Mouse (Mus musculus): ENCODE measurements around the gene Gopc. TPM values are rescaled to one million over a fixed set of nuclear protein-coding genes. Genes with fewer than 3 reads are reported as not detected.

Gopc gene
- polyA plus RNA-seq, 1 experiment from 2014 or later = 15.9 TPM

DNA sequence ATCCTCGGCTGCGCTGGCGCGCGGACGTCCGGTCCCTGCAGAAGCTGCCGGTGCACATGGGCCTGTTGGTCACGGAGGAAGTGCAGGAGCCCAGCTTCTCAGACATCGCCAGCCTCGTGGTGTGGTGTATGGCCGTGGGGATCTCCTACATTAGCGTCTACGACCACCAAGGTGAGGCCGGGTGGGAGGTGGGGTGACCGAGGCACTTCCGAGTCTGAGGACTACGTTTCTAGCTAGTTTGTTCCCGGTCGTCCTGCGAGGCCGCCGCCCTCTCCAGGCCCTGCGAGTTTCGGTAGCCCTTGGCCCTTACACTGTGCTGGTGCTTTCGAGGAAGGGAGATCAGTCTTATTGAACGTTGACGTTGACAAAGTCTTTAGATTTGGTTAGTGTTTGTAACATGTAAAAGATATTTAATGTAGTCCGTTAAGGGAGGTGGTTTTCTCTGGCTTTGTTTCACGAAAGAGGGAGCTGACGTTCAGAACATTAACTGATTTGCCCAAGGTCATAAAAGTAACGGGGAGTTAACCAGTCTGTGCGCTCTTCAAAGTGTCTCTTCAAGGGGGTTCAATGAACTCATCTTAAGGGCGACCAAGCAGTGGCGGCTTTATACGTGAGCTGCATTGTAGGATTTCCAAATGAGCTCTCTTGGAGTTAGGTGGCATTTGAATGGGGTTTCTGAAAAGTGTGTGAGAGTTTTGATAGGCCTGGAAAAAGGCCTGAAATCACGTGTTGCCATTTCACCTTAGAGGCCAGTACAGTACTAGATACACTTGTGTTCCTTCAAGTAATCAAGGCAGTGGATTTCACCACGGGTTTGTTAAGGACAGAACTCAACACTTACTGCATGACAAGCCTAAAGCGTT, 36.3 kb upstream of the Gopc start:
- Histone ChIP-seq H3K4me3 (ENCODE audit: low read length) (peak overlapping the region; percentile 99), H3K36me3 (ENCODE audit: control insufficient read depth, insufficient read depth, low read length) (no peaks in the 10 kb centered on the region), H3K27ac (ENCODE audit: low read length) (peak overlapping the region; percentile 88), H3K4me2 (ENCODE audit: low read depth, low read length) (peak overlapping the region; percentile 69), H3K4me1 (ENCODE audit: control insufficient read depth, insufficient read depth, low read length) (peaks cover 25% of the 10 kb centered on the region), H3K9me3 (ENCODE audit: control insufficient read depth, low read length) (no peaks in the 10 kb centered on the region), H3K9ac (ENCODE audit: low read depth, low read length) (peak overlapping the region; percentile 98), H3K27me3 (replicated peaks; ENCODE audit: control insufficient read depth, insufficient read depth, low read length) (no peaks in the 10 kb centered on the region)
- WGBS = 2% methylated on average over 39 of the region's 39 CpGs
- peak; percentile 22 for ATAC-seq

DNA sequence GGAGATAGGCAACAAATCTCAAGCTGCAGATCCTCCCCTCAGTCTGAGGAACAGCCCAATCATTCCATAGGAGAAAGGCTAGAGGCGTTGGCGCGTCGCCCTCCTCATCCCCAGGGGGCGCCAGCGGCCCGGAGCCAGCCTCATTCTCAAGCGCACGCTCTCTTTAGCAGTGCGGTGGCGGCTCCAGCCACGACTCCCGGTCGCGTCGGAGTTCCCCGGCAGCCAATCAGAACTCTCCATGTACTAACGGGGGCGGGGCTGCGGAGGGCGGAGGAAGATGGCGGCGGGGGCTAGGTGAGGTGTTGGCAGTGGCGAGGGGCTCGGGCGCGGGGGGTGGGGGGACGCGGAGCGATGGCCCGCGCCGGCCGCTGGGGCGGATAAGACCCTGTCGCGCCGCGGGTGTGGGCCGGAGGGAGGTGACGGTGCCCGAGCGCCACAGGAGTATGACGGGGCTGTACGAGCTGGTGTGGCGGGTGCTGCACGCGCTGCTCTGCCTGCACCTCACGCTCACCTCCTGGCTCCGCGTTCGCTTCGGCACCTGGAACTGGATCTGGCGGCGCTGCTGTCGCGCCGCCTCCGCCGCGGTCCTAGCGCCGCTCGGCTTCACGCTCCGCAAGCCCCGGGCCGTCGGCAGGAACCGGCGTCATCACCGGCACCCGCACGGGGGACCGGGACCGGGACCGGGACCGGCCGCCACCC, 35.5 kb upstream of the Gopc start, which contains the start of gene Nus1:
Nus1 (plus strand) TSS at position 249 of the 699 bp plus-strand sequence.
- H3K4me3 ChIP-seq (ENCODE audit: low read length) = peak within 1 kb of the TSS; percentile 99
- H3K9me3 ChIP-seq (ENCODE audit: control insufficient read depth, low read length) = no peaks in the 10 kb centered on the region
- H3K27me3 ChIP-seq (replicated peaks; ENCODE audit: control insufficient read depth, insufficient read depth, low read length) = no peaks in the 10 kb centered on the region
- H3K4me2 ChIP-seq (ENCODE audit: low read depth, low read length) = peak within 1 kb of the TSS; percentile 69
- H3K4me1 ChIP-seq (ENCODE audit: control insufficient read depth, insufficient read depth, low read length) = peaks cover 24% of the 10 kb centered on the region
- H3K9ac ChIP-seq (ENCODE audit: low read depth, low read length) = peak within 1 kb of the TSS; percentile 98
- H3K27ac ChIP-seq (ENCODE audit: low read length) = peak within 1 kb of the TSS; percentile 88
- H3K36me3 ChIP-seq (ENCODE audit: control insufficient read depth, insufficient read depth, low read length) = no peaks in the 10 kb centered on the region
- under 1% methylated on average over 77 of the region's 79 CpGs for WGBS
- peak; percentile 98 for ATAC-seq

- Histone ChIP-seq H3K4me1 (ENCODE audit: control insufficient read depth, insufficient read depth, low read length) (peaks cover 20% of the 10 kb centered on the region), H3K9ac (ENCODE audit: low read depth, low read length) (no peak overlapping the region), H3K36me3 (ENCODE audit: control insufficient read depth, insufficient read depth, low read length) (no peaks in the 10 kb centered on the region), H3K9me3 (ENCODE audit: control insufficient read depth, low read length) (no peaks in the 10 kb centered on the region), H3K4me3 (ENCODE audit: low read length) (peak overlapping the region; percentile 99), H3K4me2 (ENCODE audit: low read depth, low read length) (peak overlapping the region; percentile 54), H3K27me3 (replicated peaks; ENCODE audit: control insufficient read depth, insufficient read depth, low read length) (no peaks in the 10 kb centered on the region), H3K27ac (ENCODE audit: low read length) (no peak overlapping the region)
- ATAC-seq = no peak
- 48% methylated on average over 2 of the region's 2 CpGs for WGBS
These were observed 34.5 kb upstream of the Gopc start for GRCm38 (mm10) chr10:52416458-52416857.

- Histone ChIP-seq H3K9ac (ENCODE audit: low read depth, low read length) (no peak overlapping the region), H3K27ac (ENCODE audit: low read length) (no peak overlapping the region), H3K4me2 (ENCODE audit: low read depth, low read length) (no peak overlapping the region), H3K36me3 (ENCODE audit: control insufficient read depth, insufficient read depth, low read length) (no peaks in the 10 kb centered on the region), H3K27me3 (replicated peaks; ENCODE audit: control insufficient read depth, insufficient read depth, low read length) (no peaks in the 10 kb centered on the region), H3K4me3 (ENCODE audit: low read length) (no peak overlapping the region), H3K4me1 (ENCODE audit: control insufficient read depth, insufficient read depth, low read length) (peaks cover 17% of the 10 kb centered on the region), H3K9me3 (ENCODE audit: control insufficient read depth, low read length) (no peaks in the 10 kb centered on the region)
- no peak for ATAC-seq
- 87% methylated on average over 2 of the region's 2 CpGs for WGBS
These were observed 33.1 kb upstream of the Gopc start for GRCm38 (mm10) chr10:52415020-52415419.

DNA sequence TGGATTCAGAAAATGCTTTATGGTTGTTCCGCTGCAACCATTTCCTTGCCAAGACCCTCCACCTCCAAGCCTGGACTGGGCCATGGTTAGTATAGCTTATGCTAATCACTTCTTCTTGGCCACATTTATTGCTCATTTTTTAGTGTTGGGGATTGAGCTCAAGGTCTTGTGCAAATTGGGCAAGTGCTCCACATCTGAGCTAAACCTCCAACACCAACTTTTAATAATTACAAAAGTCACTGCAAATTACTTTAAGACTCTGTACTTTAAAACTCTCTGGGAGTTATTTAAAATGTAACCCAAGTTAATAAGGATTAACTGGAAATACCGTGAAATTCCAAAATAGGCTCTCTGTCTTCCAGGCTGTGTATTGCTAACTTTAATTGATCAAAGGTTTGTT, 25.6 kb upstream of the Gopc start:
- Histone ChIP-seq H3K27me3 (replicated peaks; ENCODE audit: control insufficient read depth, insufficient read depth, low read length) (no peaks in the 10 kb centered on the region), H3K9ac (ENCODE audit: low read depth, low read length) (no peak overlapping the region), H3K4me1 (ENCODE audit: control insufficient read depth, insufficient read depth, low read length) (no peaks in the 10 kb centered on the region), H3K4me3 (ENCODE audit: low read length) (no peak overlapping the region), H3K4me2 (ENCODE audit: low read depth, low read length) (no peak overlapping the region), H3K27ac (ENCODE audit: low read length) (no peak overlapping the region), H3K9me3 (ENCODE audit: control insufficient read depth, low read length) (no peaks in the 10 kb centered on the region), H3K36me3 (ENCODE audit: control insufficient read depth, insufficient read depth, low read length) (no peaks in the 10 kb centered on the region)
- WGBS = 97% methylated on average over 2 of the region's 2 CpGs
- no peak for ATAC-seq

DNA sequence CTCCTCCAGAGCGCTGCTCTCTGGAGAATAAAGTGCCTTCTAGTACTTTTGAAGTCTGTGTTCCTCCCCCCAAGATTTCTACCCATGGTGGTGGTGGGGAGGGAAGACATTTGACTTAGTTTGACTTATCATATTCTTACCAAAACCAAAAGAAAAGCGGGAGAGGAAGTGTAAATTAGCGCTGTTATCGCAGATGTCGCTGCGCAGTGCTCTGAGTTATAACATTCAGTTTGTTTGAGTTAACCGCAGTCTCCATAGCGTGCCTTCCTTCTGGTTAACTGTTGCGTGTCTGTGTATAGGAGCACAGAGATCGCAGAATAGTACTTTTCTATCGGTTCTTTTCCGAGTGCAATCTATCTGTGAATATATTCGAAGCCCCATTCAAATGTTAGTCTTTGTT, 23.2 kb upstream of the Gopc start:
- no peak overlapping the region for H3K27ac ChIP-seq (ENCODE audit: low read length)
- WGBS = 79% methylated on average over 13 of the region's 13 CpGs
- no peak overlapping the region for H3K4me2 ChIP-seq (ENCODE audit: low read depth, low read length)
- no peak for ATAC-seq
- H3K27me3 ChIP-seq (replicated peaks; ENCODE audit: control insufficient read depth, insufficient read depth, low read length) = no peaks in the 10 kb centered on the region
- no peak overlapping the region for H3K4me3 ChIP-seq (ENCODE audit: low read length)
- no peak overlapping the region for H3K9ac ChIP-seq (ENCODE audit: low read depth, low read length)
- H3K36me3 ChIP-seq (ENCODE audit: control insufficient read depth, insufficient read depth, low read length) = no peaks in the 10 kb centered on the region
- no peaks in the 10 kb centered on the region for H3K9me3 ChIP-seq (ENCODE audit: control insufficient read depth, low read length)
- no peaks in the 10 kb centered on the region for H3K4me1 ChIP-seq (ENCODE audit: control insufficient read depth, insufficient read depth, low read length)

DNA sequence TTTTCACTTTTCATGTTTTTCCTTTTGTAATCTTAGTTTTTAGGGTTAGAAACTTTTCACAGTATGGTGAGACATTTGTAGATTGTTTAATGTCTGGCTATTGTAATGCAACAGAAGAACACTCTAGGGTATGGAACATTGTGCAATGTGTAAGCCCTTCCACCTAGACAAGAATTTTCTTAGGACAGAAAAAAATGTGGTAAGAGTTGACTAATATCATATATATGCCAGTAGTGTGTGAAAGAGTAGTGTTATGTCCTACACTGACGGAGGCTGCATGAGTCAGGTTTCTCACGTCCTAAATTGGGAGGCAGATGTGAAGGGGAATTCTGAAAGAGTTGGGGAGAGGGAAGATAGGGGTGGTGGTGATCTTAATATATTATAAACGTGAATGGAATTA, 17.8 kb upstream of the Gopc start:
- no peaks in the 10 kb centered on the region for H3K9me3 ChIP-seq (ENCODE audit: control insufficient read depth, low read length)
- H3K4me3 ChIP-seq (ENCODE audit: low read length) = no peak overlapping the region
- no peaks in the 10 kb centered on the region for H3K36me3 ChIP-seq (ENCODE audit: control insufficient read depth, insufficient read depth, low read length)
- no peak overlapping the region for H3K9ac ChIP-seq (ENCODE audit: low read depth, low read length)
- H3K27ac ChIP-seq (ENCODE audit: low read length) = no peak overlapping the region
- no peak overlapping the region for H3K4me2 ChIP-seq (ENCODE audit: low read depth, low read length)
- H3K4me1 ChIP-seq (ENCODE audit: control insufficient read depth, insufficient read depth, low read length) = no peaks in the 10 kb centered on the region
- ATAC-seq = no peak
- WGBS = 71% methylated on average over 3 of the region's 3 CpGs
- no peaks in the 10 kb centered on the region for H3K27me3 ChIP-seq (replicated peaks; ENCODE audit: control insufficient read depth, insufficient read depth, low read length)

- no peak for ATAC-seq
- H3K27me3 ChIP-seq (replicated peaks; ENCODE audit: control insufficient read depth, insufficient read depth, low read length) = no peaks in the 10 kb centered on the region
- 82% methylated on average over 2 of the region's 2 CpGs for WGBS
These were observed 16.8 kb upstream of the Gopc start for GRCm38 (mm10) chr10:52398715-52399114.

GRCm38 (mm10) chr10:52396647-52397046, 14.7 kb upstream of the Gopc start:
- Histone ChIP-seq H3K4me3 (ENCODE audit: low read length) (no peak overlapping the region), H3K36me3 (ENCODE audit: control insufficient read depth, insufficient read depth, low read length) (no peaks in the 10 kb centered on the region), H3K4me1 (ENCODE audit: control insufficient read depth, insufficient read depth, low read length) (no peaks in the 10 kb centered on the region), H3K27ac (ENCODE audit: low read length) (no peak overlapping the region), H3K27me3 (replicated peaks; ENCODE audit: control insufficient read depth, insufficient read depth, low read length) (no peaks in the 10 kb centered on the region), H3K9ac (ENCODE audit: low read depth, low read length) (no peak overlapping the region), H3K4me2 (ENCODE audit: low read depth, low read length) (no peak overlapping the region), H3K9me3 (ENCODE audit: control insufficient read depth, low read length) (no peaks in the 10 kb centered on the region)
- WGBS = 82% methylated on average over 3 of the region's 3 CpGs
- ATAC-seq = no peak

More at GRCm38 (mm10) chr10:52398715-52399114, 16.8 kb upstream of the Gopc start:
- no peak overlapping the region for H3K4me3 ChIP-seq (ENCODE audit: low read length)
- H3K9me3 ChIP-seq (ENCODE audit: control insufficient read depth, low read length) = no peaks in the 10 kb centered on the region
- no peaks in the 10 kb centered on the region for H3K4me1 ChIP-seq (ENCODE audit: control insufficient read depth, insufficient read depth, low read length)
- no peak overlapping the region for H3K4me2 ChIP-seq (ENCODE audit: low read depth, low read length)
- H3K9ac ChIP-seq (ENCODE audit: low read depth, low read length) = no peak overlapping the region
- H3K27ac ChIP-seq (ENCODE audit: low read length) = no peak overlapping the region
- no peaks in the 10 kb centered on the region for H3K36me3 ChIP-seq (ENCODE audit: control insufficient read depth, insufficient read depth, low read length)

Measured in intestine, embryonic 16.5 days (tissue).